Mouse (Mus musculus) sigmoid colon, adult 10 weeks (tissue): ENCODE results near the gene Nudt9. TPM values are rescaled to one million over a fixed set of nuclear protein-coding genes. Genes with fewer than 3 reads are reported as not detected.

Experiments used
- polyA plus RNA-seq: library from polyadenylated mRNA; stranded (reverse); fragments of 350-450 nt; fragmentation: Illumina TruSeq; extraction: RNeasy Lipid Tissue Mini Kit (QIAGEN cat#74804); gene quantifications from one replicate; pipeline ENCODE4 v1.2.3, GENCODE M21; 2014; ENCODE audit warnings: low read depth, low replicate concordance

Nudt9 gene
- 8.6 TPM for polyA plus RNA-seq

DNA sequence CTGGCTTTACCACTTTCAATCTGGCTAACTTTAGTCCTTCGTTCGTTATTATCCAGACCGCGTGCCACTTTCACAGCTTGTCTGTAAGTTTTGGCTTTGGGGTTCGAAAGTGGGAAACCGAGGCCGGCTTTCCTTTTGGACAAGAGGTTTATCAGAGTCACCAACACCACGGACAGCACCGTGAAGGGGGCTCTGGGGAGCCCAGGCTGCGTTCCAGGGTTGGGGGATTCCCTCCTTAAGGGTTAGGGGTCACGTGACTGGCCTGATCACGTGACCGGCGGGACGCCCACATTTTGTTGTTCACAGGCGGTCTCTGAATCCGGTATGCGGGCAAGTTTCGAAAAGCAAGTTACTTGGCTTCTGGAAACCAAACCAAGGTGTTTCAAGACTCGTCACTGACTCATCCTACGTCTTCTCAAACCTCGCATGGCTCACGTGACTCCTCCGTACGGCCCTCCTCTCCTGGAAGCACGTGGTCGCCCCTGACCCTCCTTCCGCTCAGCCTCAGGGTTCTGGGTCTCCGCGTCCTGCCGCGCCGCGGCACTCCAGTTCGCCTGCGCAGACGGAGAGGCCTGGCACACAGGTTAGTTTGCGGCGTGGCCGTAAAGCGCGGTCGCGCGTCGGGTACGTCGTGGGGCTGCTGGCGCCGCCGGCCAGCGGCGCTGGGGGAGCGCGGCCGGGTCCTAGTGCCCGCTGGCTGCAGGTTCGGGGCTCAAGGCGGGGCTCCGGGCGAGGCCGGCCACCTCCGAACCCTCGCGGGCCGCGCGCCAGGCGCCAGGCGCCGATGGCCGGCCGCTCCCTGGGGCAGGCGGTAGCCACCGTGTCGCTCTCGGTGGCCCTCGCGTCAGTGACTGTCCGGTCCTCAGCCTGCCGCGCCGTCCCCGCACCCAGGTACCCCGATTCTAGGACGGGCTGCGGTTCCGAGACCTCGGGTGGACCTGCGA, at the start of gene Nudt9:
Gene Nudt9 (plus strand): TSS at position 51 of the 944 bp plus-strand sequence.

DNA sequence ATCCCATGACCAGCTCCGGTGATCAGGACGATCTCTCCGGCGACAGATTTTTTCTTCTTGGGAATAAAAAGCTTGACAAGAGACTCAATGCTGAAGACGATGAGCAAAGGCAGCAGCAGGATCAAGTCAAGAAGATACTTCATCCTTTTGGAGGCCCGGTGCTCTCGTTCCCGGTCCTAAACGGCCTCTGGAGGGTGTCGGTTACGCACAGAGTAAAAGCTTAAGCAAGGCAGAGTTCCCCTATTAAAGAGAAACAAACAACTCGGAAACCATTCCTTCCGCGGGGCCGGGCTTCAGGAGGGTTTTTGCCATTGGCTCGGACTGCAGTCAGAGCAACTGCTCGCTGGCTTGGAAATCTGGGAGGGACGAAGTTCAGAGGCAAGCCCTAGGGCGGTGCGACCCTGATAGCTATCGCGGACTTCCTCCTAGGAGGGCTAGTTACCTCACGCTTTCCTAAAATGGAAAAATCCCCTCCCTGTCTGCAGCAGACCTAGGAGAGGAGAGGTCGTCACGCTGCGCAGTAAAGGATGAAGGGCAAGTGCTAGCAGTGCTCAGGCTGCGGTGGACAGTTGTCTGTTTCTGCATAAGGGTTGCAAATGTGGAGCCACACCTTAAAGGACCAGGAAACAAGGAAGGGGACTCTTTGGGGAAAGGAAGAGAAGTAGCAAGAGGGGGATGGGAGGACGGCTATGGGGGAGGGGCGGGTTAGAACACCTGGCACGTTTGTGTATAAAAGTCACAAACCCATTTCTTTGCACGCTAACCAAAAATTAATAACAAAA, 24.3 kb upstream of the Nudt9 start, which contains the start of gene Hsd17b11:
Gene Hsd17b11 (minus strand): TSS at position 323 of the 782 bp plus-strand sequence.

DNA sequence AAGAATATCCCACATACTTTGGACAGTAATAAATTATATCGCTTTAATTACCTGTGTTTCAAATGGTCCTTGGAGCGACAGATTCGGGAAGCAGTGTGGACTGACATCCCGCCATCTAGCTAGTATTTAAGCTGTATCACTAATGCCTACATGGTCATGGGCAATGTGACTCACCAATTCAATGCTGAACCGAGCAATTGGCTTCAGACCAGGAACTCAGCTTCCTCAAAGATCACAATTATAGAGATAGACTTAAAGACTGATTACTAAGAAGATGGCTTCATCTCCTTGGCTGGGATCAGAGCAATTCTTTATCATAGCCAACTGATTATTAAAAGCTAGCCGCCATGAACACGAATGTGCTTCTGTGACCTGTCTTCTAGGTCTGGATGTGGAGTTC, 31.4 kb downstream of the Nudt9 start, which contains the start of gene Gm17660:
Gene Gm17660 (minus strand): TSS at position 101 of the 400 bp plus-strand sequence.

DNA sequence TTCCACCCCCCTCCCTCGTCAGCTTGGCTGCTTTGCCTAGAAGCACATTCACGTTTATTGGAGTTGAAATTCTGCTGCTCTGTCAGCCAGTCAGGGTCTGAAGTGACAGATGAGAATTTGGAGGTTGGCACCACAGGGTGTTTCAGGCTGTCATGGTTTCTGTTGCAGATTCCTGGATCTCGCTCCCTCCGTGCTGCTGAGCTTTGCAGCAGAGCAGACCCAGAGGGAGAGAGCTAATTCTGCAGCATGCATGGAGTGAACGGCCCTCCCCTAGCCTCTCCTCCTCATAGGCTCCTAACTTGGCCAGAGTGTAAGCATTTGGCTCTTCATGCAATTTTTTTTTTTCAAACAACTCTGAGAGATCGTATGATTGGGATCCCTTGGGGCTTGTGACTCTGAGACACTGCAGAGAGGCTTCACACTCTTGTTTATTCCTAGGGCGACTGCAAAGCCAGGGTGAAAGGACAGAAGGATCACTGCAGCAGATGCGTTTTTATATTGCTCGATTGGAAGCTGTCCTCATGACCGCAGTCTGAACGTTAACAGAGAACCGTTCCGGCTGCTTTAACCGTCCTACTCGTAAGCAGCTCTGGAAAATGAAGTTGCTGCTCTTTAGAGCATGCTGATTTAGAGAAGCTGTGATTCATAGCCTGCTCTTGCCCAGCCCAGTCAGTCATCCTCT, 67.5 kb downstream of the Nudt9 start, which contains the start of gene Sparcl1:
Gene Sparcl1 (minus strand): TSS at position 243 of the 682 bp plus-strand sequence.

Other genes with a start within 250 kb of the Nudt9 start
- gene Klhl8, start 135.0 kb upstream of the Nudt9 start, polyA plus RNA-seq, result 2.1 TPM
- gene Hsd17b13, start 68.9 kb upstream of the Nudt9 start, polyA plus RNA-seq, result 12.5 TPM
- 157 TPM for gene Hsd17b11, start 24.4 kb upstream of the Nudt9 start, polyA plus RNA-seq
- gene Gm17660, start 31.3 kb downstream of the Nudt9 start, polyA plus RNA-seq, result not detected
- 307 TPM for gene Sparcl1, start 67.4 kb downstream of the Nudt9 start, polyA plus RNA-seq
- not detected for gene Dspp, start 124.4 kb downstream of the Nudt9 start, polyA plus RNA-seq
- 0.28 TPM for gene Dmp1, start 156.3 kb downstream of the Nudt9 start, polyA plus RNA-seq